Mouse (Mus musculus) adrenal gland, postnatal 0 days (tissue): ENCODE measurements around the gene Igfals. TPM values are rescaled to one million over a fixed set of nuclear protein-coding genes. Genes with fewer than 3 reads are reported as not detected.

Experiments used
- polyA plus RNA-seq: library from polyadenylated mRNA; unstranded; fragments of >200 nt; fragmentation: Nextera tagmentation; extraction: Ambion mirVana; gene quantifications from 2 replicates; pipeline ENCODE4 v1.2.1, GENCODE M21; 2015

The Igfals gene
- 0.32 and 0.88 TPM in 2 replicates for polyA plus RNA-seq

GRCm38 (mm10) chr17:24865776-24866175 lies at the start of gene Igfals:
TSS of gene Igfals (plus strand) at chr17:24865997.

GRCm38 (mm10) chr17:24839842-24840241 lies 26.0 kb upstream of the Igfals start, which contains the start of gene Hagh:
TSS of gene Hagh (plus strand) at chr17:24840143.

GRCm38 (mm10) chr17:24850065-24850772 lies 15.6 kb upstream of the Igfals start, which contains the start of gene Fahd1:
TSS of gene Fahd1 (minus strand) at chr17:24850364.

GRCm38 (mm10) chr17:24886134-24886931 lies 20.5 kb downstream of the Igfals start, which contains the start of the genes Nubp2 and Spsb3:
TSS of gene Nubp2 (minus strand) at chr17:24886349.
TSS of gene Spsb3 (plus strand) at chr17:24886643.

GRCm38 (mm10) chr17:24894995-24895547 lies 29.3 kb downstream of the Igfals start, which contains the start of the genes Eme2 and Mrps34:
TSS of gene Eme2 (minus strand) at chr17:24895087.
TSS of gene Mrps34 (plus strand) at chr17:24895116.

GRCm38 (mm10) chr17:24896241-24896992 lies 30.6 kb downstream of the Igfals start, which contains the start of gene Nme3:
TSS of gene Nme3 (plus strand) at chr17:24896500.

Other genes starting within 250 kb of the Igfals start
- 20.9 and 23.8 TPM in 2 replicates for gene Tsc2, start 233.4 kb upstream of the Igfals start, polyA plus RNA-seq
- 13.6 and 14.1 TPM in 2 replicates for gene Nthl1, start 233.3 kb upstream of the Igfals start, polyA plus RNA-seq
- gene Slc9a3r2, start 215.7 kb upstream of the Igfals start, polyA plus RNA-seq = 61.7 and 66.2 TPM in 2 replicates
- gene Npw, start 207.5 kb upstream of the Igfals start, polyA plus RNA-seq = not detected in 2 replicates
- gene Zfp598, start 196.3 kb upstream of the Igfals start, polyA plus RNA-seq = 11.8 and 14.9 TPM in 2 replicates
- gene Syngr3, start 176.0 kb upstream of the Igfals start, polyA plus RNA-seq = 14.5 and 51.8 TPM in 2 replicates
- 36.3 and 36.6 TPM in 2 replicates for gene Gfer, start 169.8 kb upstream of the Igfals start, polyA plus RNA-seq
- gene Noxo1, start 169.8 kb upstream of the Igfals start, polyA plus RNA-seq = 1.6 and 2.0 TPM in 2 replicates
- gene Tbl3, start 158.3 kb upstream of the Igfals start, polyA plus RNA-seq = 21.3 and 34.2 TPM in 2 replicates
- gene Rnf151, start 147.9 kb upstream of the Igfals start, polyA plus RNA-seq = not detected in 2 replicates
- gene Rps2, start 147.9 kb upstream of the Igfals start, polyA plus RNA-seq = 872 and 948 TPM in 2 replicates
- gene Ndufb10, start 141.5 kb upstream of the Igfals start, polyA plus RNA-seq = 222 and 254 TPM in 2 replicates
- 0.46 and 0.58 TPM in 2 replicates for gene Rpl3l, start 138.2 kb upstream of the Igfals start, polyA plus RNA-seq
- 47.7 and 55.8 TPM in 2 replicates for gene Msrb1, start 129.4 kb upstream of the Igfals start, polyA plus RNA-seq
- 4.2 and 12.5 TPM in 2 replicates for gene Hs3st6, start 113.0 kb upstream of the Igfals start, polyA plus RNA-seq
- gene Meiob, start 61.7 kb upstream of the Igfals start, polyA plus RNA-seq = 1.0 and 1.3 TPM in 2 replicates
- gene Hagh, start 25.9 kb upstream of the Igfals start, polyA plus RNA-seq = 56.0 and 73.6 TPM in 2 replicates
- gene Fahd1, start 15.6 kb upstream of the Igfals start, polyA plus RNA-seq = 19.9 and 26.7 TPM in 2 replicates
- 47.2 and 66.1 TPM in 2 replicates for gene Nubp2, start 20.4 kb downstream of the Igfals start, polyA plus RNA-seq
- 35.1 and 41.0 TPM in 2 replicates for gene Spsb3, start 20.6 kb downstream of the Igfals start, polyA plus RNA-seq
- gene Eme2, start 29.1 kb downstream of the Igfals start, polyA plus RNA-seq = 23.7 and 39.5 TPM in 2 replicates
- 124 and 213 TPM in 2 replicates for gene Mrps34, start 29.1 kb downstream of the Igfals start, polyA plus RNA-seq
- gene Nme3, start 30.5 kb downstream of the Igfals start, polyA plus RNA-seq = 122 and 135 TPM in 2 replicates
- gene Mapk8ip3, start 71.0 kb downstream of the Igfals start, polyA plus RNA-seq = 22.8 and 25.6 TPM in 2 replicates
- gene Jpt2, start 94.7 kb downstream of the Igfals start, polyA plus RNA-seq = 40.1 and 42.0 TPM in 2 replicates
- gene Cramp1l, start 149.8 kb downstream of the Igfals start, polyA plus RNA-seq = 4.4 and 4.6 TPM in 2 replicates
- gene Ift140, start 150.1 kb downstream of the Igfals start, polyA plus RNA-seq = 9.8 and 14.3 TPM in 2 replicates
- gene Tmem204, start 217.6 kb downstream of the Igfals start, polyA plus RNA-seq = 47.0 and 48.5 TPM in 2 replicates
- 17.3 and 18.1 TPM in 2 replicates for gene Telo2, start 250.0 kb downstream of the Igfals start, polyA plus RNA-seq